Mouse (Mus musculus) spleen, adult 2 months (tissue): ENCODE data around the gene Slc5a4b.

ENCODE experiments used
- CTCF ChIP-seq: fragments of 200-500 bp; IDR thresholded peaks from 2 replicates; pipeline ENCODE4 v1.5.1; 2011; ENCODE audit warnings: mild to moderate bottlenecking, inconsistent platforms; ENCODE audit not compliant: insufficient read depth, insufficient read length, insufficient replicate concordance; ENCODE audit errors: extremely low read depth
- POLR2A ChIP-seq: fragments of 200-500 bp; IDR thresholded peaks from 2 replicates; pipeline ENCODE4 v1.6.1; 2011; ENCODE audit warnings: low read depth, low read length, inconsistent platforms

DNA sequence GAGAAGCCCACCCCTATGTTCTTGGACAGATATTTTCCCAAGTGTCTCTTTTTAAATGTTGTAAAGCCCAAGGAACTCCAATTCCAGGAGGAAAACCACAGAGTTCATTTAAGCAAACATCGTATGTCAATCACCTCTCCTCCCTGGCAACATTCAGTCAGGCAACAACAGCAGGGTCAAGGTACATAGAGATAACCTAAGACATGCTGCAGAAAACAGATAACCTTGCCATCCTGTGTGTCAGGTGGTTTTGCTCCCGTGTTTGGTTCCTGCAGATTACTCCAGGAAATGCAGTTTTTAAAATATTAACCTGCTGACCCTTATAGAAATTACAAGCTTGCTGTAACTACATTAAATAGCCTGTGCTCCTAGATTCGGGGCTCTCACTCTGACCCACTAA is 89.0 kb downstream of the Slc5a4b start:
- no peak for TF ChIP-seq POLR2A
- TF ChIP-seq CTCF = no peak
